Mouse (Mus musculus) limb, embryonic 11.5 days (tissue): ENCODE results near the gene Mafk. TPM values are rescaled to one million over a fixed set of nuclear protein-coding genes. Genes with fewer than 3 reads are reported as not detected.

Experiments
- microRNA-seq: library from miRNA; unstranded; fragments of <30 nt; microRNA quantifications from one replicate; pipeline ENCODE4, GENCODE M21; 2016
- polyA plus RNA-seq: library from polyadenylated mRNA; unstranded; fragments of >200 nt; fragmentation: Nextera tagmentation; extraction: Ambion mirVana; gene quantifications from 2 replicates; pipeline ENCODE4 v1.2.1, GENCODE M21; 2014

Mafk gene
- polyA plus RNA-seq, 1 experiment from 2014 or later, result 4.6 TPM

Small RNA genes lying within 50 kb of the gene (microRNA-seq; reads per million reads assigned to microRNA genes)
- gene Mir7037, result not detected

Other genes starting within 250 kb of the Mafk start
- gene Uncx, start 248.0 kb upstream of the Mafk start, polyA plus RNA-seq, result 0.08 and 0.21 TPM in 2 replicates
- 6.6 and 7.8 TPM in 2 replicates for gene Micall2, start 55.2 kb upstream of the Mafk start, polyA plus RNA-seq
- gene Ints1, start 15.8 kb upstream of the Mafk start, polyA plus RNA-seq, result 33.7 and 40.5 TPM in 2 replicates
- 0.92 and 1.5 TPM in 2 replicates for gene Tmem184a, start 28.4 kb downstream of the Mafk start, polyA plus RNA-seq
- not detected in 2 replicates for gene Gm26938, start 34.9 kb downstream of the Mafk start, polyA plus RNA-seq
- gene Psmg3, start 35.4 kb downstream of the Mafk start, polyA plus RNA-seq, result 75.0 and 82.9 TPM in 2 replicates
- gene Elfn1, start 116.4 kb downstream of the Mafk start, polyA plus RNA-seq, result 0.07 and 0.08 TPM in 2 replicates